Mouse (Mus musculus) heart, adult 2 months (tissue): ENCODE measurements at regions not wholly inside any gene's neighbourhood (a gene's known extent, or its start where the extent isn't known, plus 50 kb on each side); places are given as distances from the start of the nearest gene placed in this dataset.

ENCODE experiments used
- CTCF ChIP-seq: fragments of 200-600 bp; IDR thresholded peaks from 2 replicates; pipeline ENCODE4 v1.8.1; 2022; ENCODE audit warnings: antibody characterized with exemption, mild to moderate bottlenecking, moderate library complexity
- POLR2A ChIP-seq: fragments of 200-500 bp; IDR thresholded peaks from 2 replicates; pipeline ENCODE4 v1.6.1; 2011; ENCODE audit warnings: mild to moderate bottlenecking, low read depth, low read length, control low read depth; ENCODE audit not compliant: insufficient read depth

DNA sequence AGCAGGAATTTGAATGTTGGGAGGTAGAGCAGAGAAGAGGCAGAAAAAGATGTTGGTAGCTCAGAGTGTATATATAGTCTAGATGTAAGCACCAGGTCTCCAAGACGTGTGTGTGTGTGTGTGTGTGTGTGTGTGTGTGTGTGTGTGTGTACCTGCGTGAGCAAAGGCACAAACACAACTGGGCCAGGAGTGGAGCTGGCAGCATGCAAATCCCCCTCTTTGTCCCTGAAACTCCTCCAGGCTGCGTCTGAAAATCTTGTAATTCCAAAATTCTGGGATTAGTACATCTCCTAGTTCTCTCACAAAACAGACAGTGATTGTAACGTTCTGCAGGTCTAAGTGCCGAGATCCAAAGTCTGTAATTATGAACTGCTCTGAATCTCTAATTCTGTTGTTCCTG lies 137.8 kb upstream of the Gm12830 start:
- TF ChIP-seq CTCF (no peak), POLR2A (no peak)
